Mouse (Mus musculus): ENCODE measurements around the gene Gm44579. TPM values are rescaled to one million over a fixed set of nuclear protein-coding genes. Genes with fewer than 3 reads are reported as not detected.

The Gm44579 gene
- polyA plus RNA-seq, 1 experiment, result not detected

DNA sequence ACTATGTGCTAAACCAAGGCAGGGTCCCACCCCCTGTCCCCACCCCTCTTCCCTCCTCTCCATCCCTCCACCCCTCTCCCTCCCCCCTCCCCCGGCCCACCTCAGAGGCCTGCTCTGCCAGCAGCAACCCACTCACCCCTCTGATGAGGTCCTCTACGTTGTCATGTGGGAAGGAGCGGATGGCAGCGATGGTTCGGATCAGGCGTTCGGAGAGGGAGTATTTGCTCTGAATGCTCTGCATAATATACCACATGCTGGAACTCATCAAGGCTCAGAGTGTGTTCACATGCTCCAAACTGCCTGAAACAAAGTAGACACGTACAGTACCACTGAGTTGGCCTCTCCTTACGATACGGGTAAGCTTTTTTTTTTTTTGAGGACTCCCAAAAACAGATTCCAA lies 78.3 kb downstream of the Gm44579 start:
- peaks cover 15% of the 10 kb centered on the region for H3K79me3 ChIP-seq (ENCODE audit: low read depth)
- H3K27me3 ChIP-seq (ENCODE audit: control insufficient read depth, insufficient read depth, insufficient read length), result no peaks in the 10 kb centered on the region
- H3K36me3 ChIP-seq (ENCODE audit: control insufficient read depth, insufficient read depth), result peaks cover 41% of the 10 kb centered on the region
- peaks cover 26% of the 10 kb centered on the region for H3K79me2 ChIP-seq (ENCODE audit: control insufficient read depth, insufficient read depth)
- no peak overlapping the region for H3K4me3 ChIP-seq (ENCODE audit: insufficient read depth, poor library complexity, severe bottlenecking)
- TF ChIP-seq USF1 (IDR thresholded peaks at IDR 0.05; ENCODE audit: low read depth) (no peak), CTCF (IDR thresholded peaks at IDR 0.05; ENCODE audit: control insufficient read depth, insufficient read depth, insufficient read length) (no peak), MYOG (IDR thresholded peaks at IDR 0.05; ENCODE audit: control insufficient read depth, extremely low read depth, insufficient read length) (no peak), MAX (IDR thresholded peaks at IDR 0.05) (no peak), CEBPB (IDR thresholded peaks at IDR 0.05; ENCODE audit: low read depth) (no peak), FOSL1 (IDR thresholded peaks at IDR 0.05; ENCODE audit: insufficient read depth, low read length, poor library complexity, severe bottlenecking) (no peak), MYOD1 (IDR thresholded peaks at IDR 0.05; ENCODE audit: control insufficient read depth, insufficient read length, low read depth) (no peak)
- H3ac ChIP-seq (ENCODE audit: control insufficient read depth, insufficient read length, low read depth), result no peak overlapping the region

DNA sequence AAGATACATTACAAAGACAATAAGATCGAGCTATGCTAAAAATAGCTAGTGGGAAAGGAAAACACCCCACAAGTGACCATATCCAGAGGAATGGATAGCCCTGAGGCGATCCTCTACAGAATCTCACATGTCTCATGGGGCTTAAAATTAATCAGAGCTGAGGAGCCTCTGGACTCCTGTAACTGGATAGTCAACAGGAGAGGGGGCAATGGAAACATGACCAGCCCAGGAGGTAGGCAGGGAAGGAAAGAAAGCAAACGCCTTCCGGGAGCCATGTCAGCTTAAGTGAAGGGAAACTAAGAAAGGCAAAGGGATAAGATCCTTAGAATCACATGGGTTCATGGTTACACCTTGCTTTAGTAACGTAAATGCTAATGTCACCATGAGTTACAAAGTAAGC lies 80.0 kb downstream of the Gm44579 start:
- Histone ChIP-seq H3K4me3 (ENCODE audit: insufficient read depth, poor library complexity, severe bottlenecking) (no peak overlapping the region), H3K79me3 (ENCODE audit: low read depth) (peaks cover 15% of the 10 kb centered on the region), H3K79me2 (ENCODE audit: control insufficient read depth, insufficient read depth) (peaks cover 26% of the 10 kb centered on the region), H3K27me3 (ENCODE audit: control insufficient read depth, insufficient read depth, insufficient read length) (no peaks in the 10 kb centered on the region), H3K36me3 (ENCODE audit: control insufficient read depth, insufficient read depth) (peaks cover 53% of the 10 kb centered on the region), H3ac (ENCODE audit: control insufficient read depth, insufficient read length, low read depth) (no peak overlapping the region)
- TF ChIP-seq MAX (IDR thresholded peaks at IDR 0.05) (no peak), CTCF (IDR thresholded peaks at IDR 0.05; ENCODE audit: control insufficient read depth, insufficient read depth, insufficient read length) (no peak), MYOG (IDR thresholded peaks at IDR 0.05; ENCODE audit: control insufficient read depth, extremely low read depth, insufficient read length) (no peak), MYOD1 (IDR thresholded peaks at IDR 0.05; ENCODE audit: control insufficient read depth, insufficient read length, low read depth) (no peak), FOSL1 (IDR thresholded peaks at IDR 0.05; ENCODE audit: insufficient read depth, low read length, poor library complexity, severe bottlenecking) (no peak), USF1 (IDR thresholded peaks at IDR 0.05; ENCODE audit: low read depth) (no peak), CEBPB (IDR thresholded peaks at IDR 0.05; ENCODE audit: low read depth) (no peak)

GRCm38 (mm10) chr15:98139763-98140162 lies 81.0 kb downstream of the Gm44579 start:
- peaks cover 63% of the 10 kb centered on the region for H3K36me3 ChIP-seq (ENCODE audit: control insufficient read depth, insufficient read depth)

GRCm38 (mm10) chr15:98136871-98137270 lies 83.9 kb downstream of the Gm44579 start:
- H3ac ChIP-seq (ENCODE audit: control insufficient read depth, insufficient read length, low read depth), result no peak overlapping the region
- no peaks in the 10 kb centered on the region for H3K79me3 ChIP-seq (ENCODE audit: low read depth)
- no peaks in the 10 kb centered on the region for H3K79me2 ChIP-seq (ENCODE audit: control insufficient read depth, insufficient read depth)
- H3K27me3 ChIP-seq (ENCODE audit: control insufficient read depth, insufficient read depth, insufficient read length), result no peaks in the 10 kb centered on the region
- H3K4me3 ChIP-seq (ENCODE audit: insufficient read depth, poor library complexity, severe bottlenecking), result no peak overlapping the region
- H3K36me3 ChIP-seq (ENCODE audit: control insufficient read depth, insufficient read depth), result peaks cover 86% of the 10 kb centered on the region
- no peak for TF ChIP-seq MYOD1 (IDR thresholded peaks at IDR 0.05; ENCODE audit: control insufficient read depth, insufficient read length, low read depth)
- no peak for TF ChIP-seq MAX (IDR thresholded peaks at IDR 0.05)
- no peak for TF ChIP-seq CTCF (IDR thresholded peaks at IDR 0.05; ENCODE audit: control insufficient read depth, insufficient read depth, insufficient read length)
- no peak for TF ChIP-seq CEBPB (IDR thresholded peaks at IDR 0.05; ENCODE audit: low read depth)
- TF ChIP-seq MYOG (IDR thresholded peaks at IDR 0.05; ENCODE audit: control insufficient read depth, extremely low read depth, insufficient read length), result no peak
- no peak for TF ChIP-seq USF1 (IDR thresholded peaks at IDR 0.05; ENCODE audit: low read depth)
- TF ChIP-seq FOSL1 (IDR thresholded peaks at IDR 0.05; ENCODE audit: insufficient read depth, low read length, poor library complexity, severe bottlenecking), result no peak

More at GRCm38 (mm10) chr15:98139763-98140162, 81.0 kb downstream of the Gm44579 start:
- Histone ChIP-seq H3K79me3 (ENCODE audit: low read depth) (peaks cover 11% of the 10 kb centered on the region), H3K79me2 (ENCODE audit: control insufficient read depth, insufficient read depth) (peaks cover 19% of the 10 kb centered on the region), H3K4me3 (ENCODE audit: insufficient read depth, poor library complexity, severe bottlenecking) (no peak overlapping the region), H3K27me3 (ENCODE audit: control insufficient read depth, insufficient read depth, insufficient read length) (no peaks in the 10 kb centered on the region), H3ac (ENCODE audit: control insufficient read depth, insufficient read length, low read depth) (no peak overlapping the region)
- TF ChIP-seq CEBPB (IDR thresholded peaks at IDR 0.05; ENCODE audit: low read depth) (no peak), FOSL1 (IDR thresholded peaks at IDR 0.05; ENCODE audit: insufficient read depth, low read length, poor library complexity, severe bottlenecking) (no peak), USF1 (IDR thresholded peaks at IDR 0.05; ENCODE audit: low read depth) (no peak), CTCF (IDR thresholded peaks at IDR 0.05; ENCODE audit: control insufficient read depth, insufficient read depth, insufficient read length) (no peak), MYOG (IDR thresholded peaks at IDR 0.05; ENCODE audit: control insufficient read depth, extremely low read depth, insufficient read length) (no peak), MAX (IDR thresholded peaks at IDR 0.05) (no peak), MYOD1 (IDR thresholded peaks at IDR 0.05; ENCODE audit: control insufficient read depth, insufficient read length, low read depth) (no peak)

Other genes starting within 250 kb of the Gm44579 start
- gene Col2a1, start 216.3 kb downstream of the Gm44579 start, polyA plus RNA-seq (2012; fragmentation: generic; extraction: Trizol), result 0.06 TPM
- 36.4 TPM for gene Pfkm, start 128.4 kb downstream of the Gm44579 start, polyA plus RNA-seq (2012; fragmentation: generic; extraction: Trizol)
- 21.7 TPM for gene Senp1, start 127.2 kb downstream of the Gm44579 start, polyA plus RNA-seq (2012; fragmentation: generic; extraction: Trizol)
- gene Asb8, start 55.4 kb downstream of the Gm44579 start, polyA plus RNA-seq (2012; fragmentation: generic; extraction: Trizol), result 39.0 TPM
- 1.1 TPM for gene Ccdc184, start 53.8 kb downstream of the Gm44579 start, polyA plus RNA-seq (2012; fragmentation: generic; extraction: Trizol)
- gene Olfr288, start 25.4 kb downstream of the Gm44579 start, polyA plus RNA-seq (2012; fragmentation: generic; extraction: Trizol), result not detected
- gene Olfr287, start 79 bp upstream of the Gm44579 start, polyA plus RNA-seq (2012; fragmentation: generic; extraction: Trizol), result not detected
- gene Olfr286, start 13.5 kb upstream of the Gm44579 start, polyA plus RNA-seq (2012; fragmentation: generic; extraction: Trizol), result not detected
- gene H1fnt, start 36.3 kb upstream of the Gm44579 start, polyA plus RNA-seq (2012; fragmentation: generic; extraction: Trizol), result not detected
- not detected for gene Zfp641, start 75.2 kb upstream of the Gm44579 start, polyA plus RNA-seq (2012; fragmentation: generic; extraction: Trizol)
- not detected for gene Olfr285, start 96.4 kb upstream of the Gm44579 start, polyA plus RNA-seq (2012; fragmentation: generic; extraction: Trizol)
- gene Olfr284, start 120.0 kb upstream of the Gm44579 start, polyA plus RNA-seq (2012; fragmentation: generic; extraction: Trizol), result not detected
- gene Olfr283, start 160.0 kb upstream of the Gm44579 start, polyA plus RNA-seq (2012; fragmentation: generic; extraction: Trizol), result not detected
- gene Olfr282, start 210.2 kb upstream of the Gm44579 start, polyA plus RNA-seq (2012; fragmentation: generic; extraction: Trizol), result not detected
- gene Olfr281, start 231.6 kb upstream of the Gm44579 start, polyA plus RNA-seq (2012; fragmentation: generic; extraction: Trizol), result not detected
- not detected for gene OR5BS1P, start 248.9 kb upstream of the Gm44579 start, polyA plus RNA-seq (2012; fragmentation: generic; extraction: Trizol)

Data from C2C12 (cell line).